Mouse (Mus musculus): Measurements from ENCODE around the gene R3hdml. TPM values are rescaled to one million over a fixed set of nuclear protein-coding genes. Genes with fewer than 3 reads are reported as not detected.

R3hdml gene
- total RNA-seq, 2 experiments from 2014 or later, result not detected

GRCm38 (mm10) chr2:163534958-163535524, 42.9 kb downstream of the R3hdml start:
- ATAC-seq (replicated peaks; ENCODE audit: low FRiP score, poor library complexity, severe bottlenecking), result peak; percentile 79

- ATAC-seq (replicated peaks; ENCODE audit: low FRiP score, poor library complexity, severe bottlenecking), result no peak
Measured at GRCm38 (mm10) chr2:163537443-163537842, 45.3 kb downstream of the R3hdml start.

- ATAC-seq (replicated peaks; ENCODE audit: low FRiP score, poor library complexity, severe bottlenecking), result no peak
Measured at GRCm38 (mm10) chr2:163538410-163538809, 46.3 kb downstream of the R3hdml start.

GRCm38 (mm10) chr2:163539321-163540040, 47.4 kb downstream of the R3hdml start:
- ATAC-seq (replicated peaks; ENCODE audit: low FRiP score, poor library complexity, severe bottlenecking), result no peak

- no peak for ATAC-seq (replicated peaks; ENCODE audit: low FRiP score, poor library complexity, severe bottlenecking)
Measured at GRCm38 (mm10) chr2:163540231-163541117, 48.4 kb downstream of the R3hdml start.

GRCm38 (mm10) chr2:163541568-163542182, 49.6 kb downstream of the R3hdml start:
- no peak for ATAC-seq (replicated peaks; ENCODE audit: low FRiP score, poor library complexity, severe bottlenecking)

- no peak for ATAC-seq (replicated peaks; ENCODE audit: low FRiP score, poor library complexity, severe bottlenecking)
Measured at GRCm38 (mm10) chr2:163542674-163543073, 50.6 kb downstream of the R3hdml start.

GRCm38 (mm10) chr2:163546623-163547318, 54.7 kb downstream of the R3hdml start:
- ATAC-seq (replicated peaks; ENCODE audit: low FRiP score, poor library complexity, severe bottlenecking), result no peak

GRCm38 (mm10) chr2:163548822-163549221, 56.7 kb downstream of the R3hdml start:
- no peak for ATAC-seq (replicated peaks; ENCODE audit: low FRiP score, poor library complexity, severe bottlenecking)

GRCm38 (mm10) chr2:163549786-163550185, 57.7 kb downstream of the R3hdml start:
- no peak for ATAC-seq (replicated peaks; ENCODE audit: low FRiP score, poor library complexity, severe bottlenecking)

Other genes with a start within 250 kb of the R3hdml start
- not detected in 2 replicates for gene Jph2, start 94.3 kb upstream of the R3hdml start, total RNA-seq (2015; ENCODE audit: low replicate concordance)
- 0.14 TPM in 1 of 2 replicates, not detected in the other for gene Jph2, start 94.3 kb upstream of the R3hdml start, total RNA-seq (2017; ENCODE audit: low replicate concordance)
- 15.5 and 27.5 TPM in 2 replicates for gene Oser1, start 67.6 kb upstream of the R3hdml start, total RNA-seq (2015; ENCODE audit: low replicate concordance)
- gene Oser1, start 67.6 kb upstream of the R3hdml start, total RNA-seq (2017; ENCODE audit: low replicate concordance), result 21.6 and 26.3 TPM in 2 replicates
- gene Gdap1l1, start 53.8 kb upstream of the R3hdml start, total RNA-seq (2015; ENCODE audit: low replicate concordance), result not detected in 2 replicates
- gene Gdap1l1, start 53.8 kb upstream of the R3hdml start, total RNA-seq (2017; ENCODE audit: low replicate concordance), result not detected in 2 replicates
- 0.21 TPM in 1 of 2 replicates, not detected in the other for gene Fitm2, start 19.7 kb upstream of the R3hdml start, total RNA-seq (2015; ENCODE audit: low replicate concordance)
- 0.77 and 2.2 TPM in 2 replicates for gene Fitm2, start 19.7 kb upstream of the R3hdml start, total RNA-seq (2017; ENCODE audit: low replicate concordance)
- gene Hnf4a, start 14.5 kb downstream of the R3hdml start, total RNA-seq (2015; ENCODE audit: low replicate concordance), result not detected in 2 replicates
- gene Hnf4a, start 14.5 kb downstream of the R3hdml start, total RNA-seq (2017; ENCODE audit: low replicate concordance), result 0.26 and 0.42 TPM in 2 replicates
- 6.5 and 10.0 TPM in 2 replicates for gene Ttpal, start 110.0 kb downstream of the R3hdml start, total RNA-seq (2015; ENCODE audit: low replicate concordance)
- 5.5 and 8.8 TPM in 2 replicates for gene Ttpal, start 110.0 kb downstream of the R3hdml start, total RNA-seq (2017; ENCODE audit: low replicate concordance)
- gene Serinc3, start 152.8 kb downstream of the R3hdml start, total RNA-seq (2015; ENCODE audit: low replicate concordance), result 1,365 and 1,400 TPM in 2 replicates
- gene Serinc3, start 152.8 kb downstream of the R3hdml start, total RNA-seq (2017; ENCODE audit: low replicate concordance), result 1,814 and 2,055 TPM in 2 replicates
- 15.0 and 25.0 TPM in 2 replicates for gene Pkig, start 166.1 kb downstream of the R3hdml start, total RNA-seq (2015; ENCODE audit: low replicate concordance)
- gene Pkig, start 166.1 kb downstream of the R3hdml start, total RNA-seq (2017; ENCODE audit: low replicate concordance), result 23.4 and 25.2 TPM in 2 replicates